Mouse (Mus musculus): Measurements from ENCODE around the gene Hoxc9. TPM values are rescaled to one million over a fixed set of nuclear protein-coding genes. Genes with fewer than 3 reads are reported as not detected.

Hoxc9 gene
- total and polyA plus RNA-seq, 3 experiments = 0.12 to 0.26 TPM; not detected in 1

DNA sequence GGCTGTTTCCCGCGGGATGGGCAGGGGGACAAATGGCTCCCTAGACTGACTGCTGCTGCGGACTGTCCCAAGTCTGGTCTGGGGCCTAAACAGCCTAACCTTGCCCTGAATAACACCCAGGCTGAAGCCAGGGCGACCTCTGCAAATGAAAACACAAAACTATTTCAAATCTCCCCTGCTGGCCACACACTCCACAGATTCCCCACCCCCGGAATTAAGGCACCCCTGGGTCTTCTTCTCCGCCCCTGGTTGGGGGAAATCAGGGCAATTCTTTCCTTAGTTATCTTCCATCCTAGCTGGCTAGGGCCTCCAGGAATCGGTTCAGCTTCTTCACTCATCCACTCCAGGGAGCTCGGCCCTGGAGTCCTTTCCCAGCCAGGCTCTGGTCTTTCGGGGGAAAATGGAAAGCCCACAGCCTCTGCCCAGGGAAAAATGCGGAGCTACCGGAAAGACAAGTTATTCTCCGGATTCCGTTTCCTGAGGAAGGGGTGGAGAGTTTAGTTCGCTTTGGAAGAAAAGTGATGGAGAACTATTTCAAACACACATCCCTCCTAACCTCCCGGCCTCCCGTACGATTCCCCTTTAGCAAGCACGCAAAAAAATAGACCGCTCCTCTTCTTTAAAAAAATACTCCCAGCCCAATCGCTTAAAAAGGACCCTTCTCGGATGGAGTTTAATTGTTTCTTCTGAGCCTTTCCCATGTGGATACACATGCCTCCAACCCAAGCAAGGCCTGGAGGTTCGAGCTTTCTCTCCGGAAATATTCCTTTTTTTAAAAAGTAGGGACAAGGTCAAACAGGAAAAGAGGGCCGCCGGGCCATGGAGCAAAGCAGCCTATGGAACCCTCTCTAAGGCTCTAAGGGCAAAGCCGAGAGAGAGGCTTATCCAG lies 11.0 kb upstream of the Hoxc9 start:
- TF ChIP-seq POLR2AphosphoS2 (IDR thresholded peaks at IDR 0.05; ENCODE audit: low read depth, low read length) (no peak), JUN (IDR thresholded peaks at IDR 0.05; ENCODE audit: insufficient read depth, low read depth, low read length) (no peak), ZNF384 (IDR thresholded peaks at IDR 0.05; ENCODE audit: low read depth, low read length) (no peak), GABPA (IDR thresholded peaks at IDR 0.05; ENCODE audit: insufficient replicate concordance, low read depth, low read length) (no peak)
- DNase-seq (ENCODE audit: extremely low read depth) = no peak
- Histone ChIP-seq H3K4me1 (ENCODE audit: control insufficient read depth in 1 of 2, insufficient read depth in 2 of 2) (peaks cover 6 to 23% of the 10 kb centered on the region in 2 experiments), H3K27me3 (replicated peaks) (peaks cover 93% of the 10 kb centered on the region), H3K4me3 (replicated peaks in 1 of 3; ENCODE audit: low read depth in 2 of 3, low read length in 2 of 3, poor library complexity in 1 of 3) (no peak overlapping the region), H3K79me2 (replicated peaks; ENCODE audit: control insufficient read depth, extremely low read depth, insufficient read depth, poor library complexity, severe bottlenecking) (no peaks in the 10 kb centered on the region), H3K4me2 (ENCODE audit: insufficient read depth, low read depth, poor library complexity, severe bottlenecking) (no peak overlapping the region), H3K36me3 (replicated peaks in 1 of 2; ENCODE audit: control insufficient read depth in 1 of 2, insufficient read depth in 1 of 2, low read length in 1 of 2) (no peaks in the 10 kb centered on the region), H3K27ac (ENCODE audit: insufficient read depth, low read depth) (no peak overlapping the region), H3K9me3 (replicated peaks; ENCODE audit: low read length) (no peaks in the 10 kb centered on the region), H3K9ac (ENCODE audit: insufficient read depth, low read depth) (no peak overlapping the region)
- in situ Hi-C loops (cut with MboI; ENCODE audit: low pct_ligation_motif_present, low pct_unique_long_range_greater_than_20kb, low sequenced_read_pairs) = no loop called here
- dilution Hi-C loops (cut with MboI; ENCODE audit: extremely low pct_ligation_motif_present, extremely low pct_unique_long_range_greater_than_20kb, low sequenced_read_pairs) = no loop called here

- Histone ChIP-seq H3K4me1 (ENCODE audit: control insufficient read depth in 1 of 2, insufficient read depth in 2 of 2) (peaks cover 7 to 25% of the 10 kb centered on the region in 2 experiments), H3K4me3 (replicated peaks in 1 of 3; ENCODE audit: low read depth in 2 of 3, low read length in 2 of 3, poor library complexity in 1 of 3) (peak overlapping the region in 2 of 3 experiments; percentile 21 to 23), H3K27ac (ENCODE audit: insufficient read depth, low read depth) (no peak overlapping the region), H3K9ac (ENCODE audit: insufficient read depth, low read depth) (peak overlapping the region; percentile 15; the same call in 1 of the 2 replicates), H3K9me3 (replicated peaks; ENCODE audit: low read length) (no peaks in the 10 kb centered on the region), H3K79me2 (replicated peaks; ENCODE audit: control insufficient read depth, extremely low read depth, insufficient read depth, poor library complexity, severe bottlenecking) (no peaks in the 10 kb centered on the region), H3K4me2 (ENCODE audit: insufficient read depth, low read depth, poor library complexity, severe bottlenecking) (peak overlapping the region; percentile 74), H3K36me3 (replicated peaks in 1 of 2; ENCODE audit: control insufficient read depth in 1 of 2, insufficient read depth in 1 of 2, low read length in 1 of 2) (no peaks in the 10 kb centered on the region), H3K27me3 (replicated peaks) (peaks cover 93% of the 10 kb centered on the region)
- TF ChIP-seq BHLHE40 (IDR thresholded peaks at IDR 0.05; ENCODE audit: low read depth, low read length) (0 out of 2 replicates have a peak, but pooled peaks have one; percentile 18), RAD21 (IDR thresholded peaks at IDR 0.05; ENCODE audit: low read depth, low read length) (peak; percentile 98), CTCF (conservative IDR thresholded peaks at IDR 0.05 in 1 of 2, IDR thresholded peaks at IDR 0.05 in 1 of 2; ENCODE audit: low read depth in 2 of 2, low read length in 2 of 2) (peak; percentile 58 to 98), KAT2A (IDR thresholded peaks at IDR 0.05; ENCODE audit: insufficient replicate concordance, low read length) (no peak), TBP (conservative IDR thresholded peaks at IDR 0.05; ENCODE audit: low read depth, low read length) (no peak), MAZ (IDR thresholded peaks at IDR 0.05; ENCODE audit: low read depth, low read length) (peak; percentile 83; the same call in 1 of the 2 replicates), JUND (conservative IDR thresholded peaks at IDR 0.05; ENCODE audit: low read depth, low read length) (peak; percentile 48; the same call in 1 of the 2 replicates), CHD2 (IDR thresholded peaks at IDR 0.05; ENCODE audit: low read length) (peak; percentile 28; the same call in 1 of the 2 replicates), ZMIZ1 (IDR thresholded peaks at IDR 0.05; ENCODE audit: low read depth, low read length) (no peak), JUN (IDR thresholded peaks at IDR 0.05; ENCODE audit: insufficient read depth, low read depth, low read length) (no peak), ELF1 (IDR thresholded peaks at IDR 0.05; ENCODE audit: low read depth, low read length) (peak; percentile 56; the same call in 1 of the 2 replicates), USF2 (conservative IDR thresholded peaks at IDR 0.05; ENCODE audit: low read depth, low read length) (peak; percentile 60), HCFC1 (IDR thresholded peaks at IDR 0.05; ENCODE audit: low read depth, low read length) (peak; percentile 55), SMC3 (IDR thresholded peaks at IDR 0.05; ENCODE audit: low read depth, low read length) (peak; percentile 75), TCF12 (IDR thresholded peaks at IDR 0.05; ENCODE audit: low read depth, low read length) (peak; percentile 57; the same call in 1 of the 2 replicates), UBTF (IDR thresholded peaks at IDR 0.05; ENCODE audit: low read depth, low read length) (no peak), ZC3H11A (IDR thresholded peaks at IDR 0.05; ENCODE audit: low read depth, low read length) (peak; percentile 46), ETS1 (conservative IDR thresholded peaks at IDR 0.05; ENCODE audit: low read depth, low read length) (0 out of 2 replicates have a peak, but pooled peaks have one; percentile 20), NELFE (IDR thresholded peaks at IDR 0.05; ENCODE audit: low read depth, low read length) (no peak; the same call in 1 of the 2 replicates), IRF4 (IDR thresholded peaks at IDR 0.05; ENCODE audit: low read depth, low read length) (peak; percentile 54; the same call in 1 of the 2 replicates), MYC (IDR thresholded peaks at IDR 0.05; ENCODE audit: low read depth, low read length) (0 out of 2 replicates have a peak, but pooled peaks have one; percentile 26), USF1 (IDR thresholded peaks at IDR 0.05; ENCODE audit: low read depth, low read length) (peak; percentile 74), MEF2A (IDR thresholded peaks at IDR 0.05; ENCODE audit: borderline replicate concordance, low read depth, low read length) (peak; percentile 48; the same call in 1 of the 2 replicates), POLR2AphosphoS2 (IDR thresholded peaks at IDR 0.05; ENCODE audit: low read depth, low read length) (no peak), MAX (IDR thresholded peaks at IDR 0.05; ENCODE audit: low read length) (peak; percentile 82)
- dilution Hi-C loops (cut with MboI; ENCODE audit: extremely low pct_ligation_motif_present, extremely low pct_unique_long_range_greater_than_20kb, low sequenced_read_pairs) = no loop called here
- peak; percentile 94 for DNase-seq (ENCODE audit: extremely low read depth)
- in situ Hi-C loops (cut with MboI; ENCODE audit: low pct_ligation_motif_present, low pct_unique_long_range_greater_than_20kb, low sequenced_read_pairs) = no loop called here
These were observed 10.1 kb upstream of the Hoxc9 start for GRCm38 (mm10) chr15:102965892-102966775.

Data from CH12.LX (cell line).